Mouse (Mus musculus) lung, postnatal 36 days (tissue): ENCODE measurements at regions not wholly inside any gene's neighbourhood (a gene's known extent, or its start where the extent isn't known, plus 50 kb on each side); places are given as distances from the start of the nearest gene placed in this dataset.
"Not testable (repeated sequence)": the region's sequence is repeated elsewhere in the genome, so short reads cannot be mapped to it uniquely, and the experiment has no call there.

ENCODE experiments used
- DNase-seq: peaks from one replicate; pipeline ENCODE4 v3.0.0; 2022; ENCODE audit warnings: mixed read lengths

DNA sequence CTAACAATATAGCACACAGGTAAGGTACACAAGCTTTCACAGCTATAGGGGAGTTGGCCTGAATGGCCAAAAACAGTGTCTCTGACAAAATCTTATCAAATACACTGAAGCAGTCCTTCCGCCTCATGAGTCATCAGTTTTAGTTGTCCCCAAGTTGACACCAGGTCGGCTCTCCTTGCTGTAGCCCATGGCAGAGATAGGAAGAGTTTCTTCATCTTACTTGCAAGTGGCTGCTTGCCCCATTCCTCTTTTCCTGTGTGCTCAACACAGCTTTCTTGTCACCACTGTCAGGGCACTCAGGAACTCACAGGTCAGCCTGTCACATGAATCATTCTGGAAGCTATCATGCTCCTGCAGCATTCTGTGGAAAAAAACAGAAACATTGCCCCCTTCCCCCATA, 77.1 kb downstream of the Olfr721-ps1 start:
- not testable (repeated sequence) for DNase-seq

DNA sequence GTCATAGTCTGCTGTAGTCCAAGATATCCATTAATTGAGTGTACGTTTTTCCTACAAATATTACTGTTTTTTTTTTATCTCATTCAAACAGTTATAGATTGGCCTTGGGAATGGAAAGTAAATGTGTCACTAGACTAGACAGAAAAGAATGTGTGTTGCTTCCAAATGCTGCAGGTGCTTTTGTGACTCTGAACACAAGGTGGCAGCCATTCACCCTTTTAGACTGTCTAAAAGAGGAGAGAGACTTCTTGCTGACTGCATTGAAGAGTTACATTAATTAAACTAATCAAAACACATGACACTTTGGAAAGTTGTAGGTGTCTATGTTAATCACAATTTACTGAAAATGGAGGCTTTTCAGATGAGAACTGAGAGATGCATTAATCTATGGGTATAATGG, 80.7 kb downstream of the Olfr721-ps1 start:
- peak; percentile 20 for DNase-seq

DNA sequence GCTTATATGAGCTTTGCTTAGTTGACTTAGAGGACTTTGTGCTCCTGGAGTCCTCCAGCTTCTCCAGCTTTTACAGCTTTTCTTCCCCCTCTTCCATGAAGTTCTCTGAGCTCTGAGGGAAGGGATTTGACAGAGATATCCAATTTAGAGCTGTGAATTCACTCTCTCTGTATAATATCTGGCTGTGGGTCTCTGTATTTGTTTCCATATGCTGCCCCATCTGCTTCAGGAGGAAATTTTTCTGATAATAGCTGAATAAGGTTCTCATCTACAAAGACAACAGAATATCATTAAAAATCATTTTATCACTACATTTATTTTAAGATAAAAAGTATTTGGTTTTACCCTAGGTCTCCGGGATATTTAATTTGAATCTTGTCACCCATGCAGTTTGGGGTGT, 85.3 kb downstream of the Olfr721-ps1 start:
- no peak for DNase-seq

- no peak for DNase-seq
These were observed 89.4 kb downstream of the Olfr721-ps1 start for GRCm38 (mm10) chr14:14490501-14490900.

- no peak for DNase-seq
These were observed 90.9 kb downstream of the Olfr721-ps1 start for GRCm38 (mm10) chr14:14492041-14492440.

DNA sequence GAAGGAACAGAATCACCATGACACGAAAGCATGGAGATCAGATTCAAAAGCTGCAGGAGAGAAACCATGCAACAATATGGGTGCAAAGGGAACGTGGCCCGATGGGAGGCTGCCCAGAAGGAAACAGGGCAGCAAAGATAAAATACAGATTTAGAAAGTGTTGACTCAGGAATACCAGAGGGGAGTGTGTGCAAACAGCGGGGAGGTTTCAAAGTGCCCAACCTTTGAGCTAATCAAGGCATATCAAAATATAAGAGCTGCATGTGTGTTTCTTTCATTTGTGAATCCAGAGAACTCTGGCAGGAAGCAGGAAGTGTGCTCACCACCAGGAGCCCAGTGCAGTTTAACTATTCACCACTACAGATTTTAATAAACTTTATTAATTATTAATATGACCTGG, 110.8 kb downstream of the Olfr721-ps1 start:
- no peak for DNase-seq

- DNase-seq: no peak
These were observed 112.0 kb downstream of the Olfr721-ps1 start for GRCm38 (mm10) chr14:14513056-14513455.

DNA sequence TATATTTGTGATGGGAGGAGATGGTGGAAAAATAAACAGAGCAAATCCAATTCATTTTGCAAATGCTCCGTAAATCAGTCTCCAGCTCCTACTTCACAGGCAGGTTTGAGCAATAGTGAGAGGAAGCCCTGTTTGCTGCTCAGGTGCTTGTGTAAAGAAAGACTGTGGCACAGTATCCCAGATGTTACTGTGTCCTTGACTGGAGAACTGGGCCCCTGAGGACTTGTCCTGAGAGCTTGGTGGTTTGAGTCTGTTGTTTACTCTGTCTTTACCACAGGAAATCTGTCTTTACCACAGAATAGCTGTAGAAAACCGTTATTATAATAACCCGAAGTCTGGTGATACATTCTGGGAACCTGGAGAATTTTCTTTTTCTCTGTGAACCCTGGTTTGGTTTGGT, 112.4 kb downstream of the Olfr721-ps1 start:
- no peak for DNase-seq

DNA sequence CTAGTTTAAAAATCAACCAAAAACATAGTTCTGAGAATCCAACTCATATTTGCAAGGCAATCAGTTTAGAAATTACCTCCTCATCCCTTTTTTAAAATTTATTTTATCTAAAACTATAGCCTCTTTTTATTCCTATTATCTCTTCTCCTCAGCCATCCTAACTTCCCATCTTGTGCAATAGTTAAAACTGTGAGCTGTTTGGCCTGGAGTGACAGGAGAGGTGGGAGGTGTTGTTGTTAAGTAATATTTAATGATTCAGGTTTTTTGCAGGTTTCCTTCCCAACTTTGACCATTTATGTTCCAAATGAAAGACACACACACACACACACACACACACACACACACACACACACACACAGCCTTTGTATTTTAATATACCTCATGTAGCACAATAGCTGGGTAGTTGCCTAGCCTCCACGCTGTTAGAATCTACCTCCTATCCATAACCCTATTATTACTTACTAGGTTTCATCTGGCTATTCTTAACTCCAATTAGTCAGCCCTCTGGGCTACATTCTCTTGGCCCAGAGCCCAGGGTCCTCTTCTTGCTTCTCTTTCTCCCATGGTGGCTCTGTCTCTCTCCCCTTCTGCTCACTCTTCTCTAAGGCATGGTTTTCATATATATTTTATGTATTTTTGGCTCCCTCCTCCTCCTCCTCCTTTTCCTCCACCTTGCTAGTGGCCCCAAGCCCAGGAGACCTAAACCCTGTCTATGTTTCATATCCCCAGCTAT, 113.5 kb downstream of the Olfr721-ps1 start:
- DNase-seq: no peak

GRCm38 (mm10) chr14:14515363-14515762, 114.3 kb downstream of the Olfr721-ps1 start:
- DNase-seq: no peak

DNA sequence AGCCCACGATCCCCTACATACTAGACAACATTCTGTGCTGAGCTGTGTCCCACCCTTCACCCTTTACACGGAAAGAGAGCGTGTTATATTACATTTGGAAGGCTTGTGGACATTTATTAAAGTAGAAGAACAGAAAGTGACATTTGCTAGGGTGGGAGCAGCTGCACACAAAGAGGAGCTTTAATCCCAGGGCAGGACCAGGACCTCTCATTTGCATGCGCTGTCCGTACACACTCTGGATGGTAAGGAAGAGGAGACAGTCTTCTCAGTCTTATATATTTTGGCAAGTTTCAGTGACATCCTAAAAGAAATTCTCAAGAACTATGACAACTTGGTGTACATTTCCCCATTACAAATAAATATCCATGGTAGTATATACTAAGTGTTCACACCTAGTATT, 114.8 kb downstream of the Olfr721-ps1 start:
- no peak for DNase-seq

DNA sequence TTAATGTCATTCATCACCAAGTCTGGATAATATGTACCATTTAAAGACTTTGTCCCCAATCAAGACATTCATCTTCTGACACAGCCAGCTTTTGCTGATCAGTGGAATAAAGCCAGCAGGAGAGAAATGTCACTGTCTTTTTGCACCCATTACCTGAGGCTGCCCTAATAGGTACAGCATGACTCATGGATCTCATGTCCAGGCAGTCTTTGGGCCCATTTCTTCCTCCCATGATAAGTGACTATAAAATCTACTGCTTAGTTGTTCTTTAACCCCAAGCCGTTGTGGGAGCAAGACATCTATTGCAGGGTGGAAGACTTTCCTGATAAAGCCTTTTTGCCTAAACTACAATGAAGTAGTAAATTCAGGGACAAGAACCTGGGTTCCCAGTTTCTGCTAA, 116.9 kb downstream of the Olfr721-ps1 start:
- no peak for DNase-seq

DNA sequence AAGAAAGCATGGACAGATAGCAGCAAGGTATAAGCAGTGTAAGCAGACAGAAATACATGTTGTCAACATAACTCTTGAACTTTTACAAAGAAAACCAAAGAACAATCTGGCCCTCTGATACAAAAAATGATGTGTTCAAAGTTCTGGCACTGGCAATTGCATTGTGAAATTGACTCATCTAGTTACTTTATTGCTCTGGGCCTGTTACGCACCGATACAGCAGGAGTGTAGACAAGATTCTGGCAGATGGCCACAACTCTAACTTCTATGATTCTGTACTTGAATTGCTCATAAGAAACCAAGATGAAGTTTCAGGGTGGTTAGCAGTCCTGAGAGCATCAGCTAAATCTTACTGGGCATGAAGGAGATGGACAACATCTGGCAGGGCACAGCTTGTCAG, 117.7 kb downstream of the Olfr721-ps1 start:
- no peak for DNase-seq

- peak; percentile 1 for DNase-seq
These were observed 119.1 kb downstream of the Olfr721-ps1 start for GRCm38 (mm10) chr14:14520195-14520594.

DNA sequence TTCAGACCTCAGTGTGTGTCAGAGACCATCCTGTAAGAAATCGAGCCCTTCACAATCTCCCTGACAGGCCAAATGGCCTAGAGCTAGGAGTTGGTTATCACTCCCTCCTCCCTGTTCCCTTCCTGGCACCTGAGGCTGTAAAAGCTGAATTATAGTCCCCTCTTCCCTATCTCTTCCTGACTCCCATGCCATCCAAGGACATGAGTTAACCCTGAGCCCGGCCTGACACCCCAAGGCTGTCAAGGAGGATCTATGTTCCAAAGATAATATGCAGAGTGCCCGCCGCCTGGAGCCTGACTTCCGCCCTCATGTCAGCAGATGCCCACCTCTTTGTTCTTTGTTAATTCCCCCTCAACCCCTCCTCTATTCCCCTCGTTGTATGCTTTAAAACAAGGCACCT, 120.2 kb downstream of the Olfr721-ps1 start:
- DNase-seq: not testable (repeated sequence)

DNA sequence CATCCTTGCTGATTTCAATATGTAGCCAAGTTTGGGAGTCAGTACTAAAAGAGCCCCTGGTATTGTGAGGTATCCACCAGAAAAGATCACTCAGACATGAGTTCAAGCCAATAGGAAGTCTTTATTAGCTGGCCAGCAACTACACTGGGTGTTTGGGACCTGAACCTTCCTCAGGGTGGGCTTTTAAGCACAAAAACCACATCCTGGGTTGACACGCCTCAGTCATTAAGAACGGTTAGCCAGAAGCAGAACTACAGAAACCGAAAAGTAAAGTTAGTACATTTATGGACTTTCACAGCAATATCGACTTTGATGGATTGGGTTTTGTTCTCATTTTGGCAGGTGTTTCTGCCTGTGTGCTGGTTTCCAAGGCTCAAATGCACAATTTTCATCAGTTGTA, 124.1 kb downstream of the Olfr721-ps1 start:
- peak; percentile 7 for DNase-seq

GRCm38 (mm10) chr14:14528437-14528836, 127.3 kb downstream of the Olfr721-ps1 start:
- DNase-seq: no peak

- DNase-seq: peak; percentile 5
These were observed 140.1 kb downstream of the Olfr721-ps1 start for GRCm38 (mm10) chr14:14541206-14541605.

DNA sequence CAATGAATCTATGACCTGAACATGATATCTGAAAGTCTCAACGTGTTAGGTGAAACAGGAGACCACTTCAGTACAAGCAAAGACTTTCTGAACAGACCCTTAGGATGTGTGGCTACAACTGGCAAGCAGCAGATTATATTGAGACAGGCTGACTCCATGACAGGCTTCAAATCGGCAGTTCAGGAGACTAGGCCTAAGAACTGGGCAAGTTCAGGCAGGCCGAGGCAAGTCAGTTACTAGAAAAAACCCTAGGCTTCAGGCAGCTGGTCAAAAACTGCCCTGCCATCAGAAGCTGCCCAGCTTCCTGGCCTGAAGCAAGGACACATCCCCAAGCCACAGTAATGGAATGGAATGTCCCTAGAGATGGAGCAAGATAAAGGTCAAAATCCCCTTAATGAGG, 140.6 kb downstream of the Olfr721-ps1 start:
- DNase-seq: no peak

GRCm38 (mm10) chr14:14544236-14544635, 143.1 kb downstream of the Olfr721-ps1 start:
- DNase-seq: no peak

DNA sequence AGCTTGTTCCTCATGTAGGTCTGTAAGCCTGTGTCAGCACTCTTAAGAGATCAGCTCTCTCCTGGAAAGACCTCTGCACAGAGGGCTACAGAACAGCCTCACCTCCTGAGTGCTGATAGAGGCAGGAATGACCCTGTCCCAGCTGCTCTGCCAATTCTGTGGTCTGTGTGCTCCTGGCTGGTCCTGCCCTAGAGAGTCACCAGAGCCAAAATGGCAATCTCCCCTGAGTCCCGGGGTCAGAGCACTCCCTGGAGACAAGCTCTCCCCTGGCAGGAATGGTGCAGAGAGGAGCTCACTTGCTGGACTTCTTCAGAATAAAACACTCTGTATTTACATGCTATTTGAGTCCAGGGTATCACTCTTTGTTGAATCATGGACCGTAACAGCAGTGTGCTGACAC, 149.9 kb upstream of the Slc4a7 start:
- no peak for DNase-seq

DNA sequence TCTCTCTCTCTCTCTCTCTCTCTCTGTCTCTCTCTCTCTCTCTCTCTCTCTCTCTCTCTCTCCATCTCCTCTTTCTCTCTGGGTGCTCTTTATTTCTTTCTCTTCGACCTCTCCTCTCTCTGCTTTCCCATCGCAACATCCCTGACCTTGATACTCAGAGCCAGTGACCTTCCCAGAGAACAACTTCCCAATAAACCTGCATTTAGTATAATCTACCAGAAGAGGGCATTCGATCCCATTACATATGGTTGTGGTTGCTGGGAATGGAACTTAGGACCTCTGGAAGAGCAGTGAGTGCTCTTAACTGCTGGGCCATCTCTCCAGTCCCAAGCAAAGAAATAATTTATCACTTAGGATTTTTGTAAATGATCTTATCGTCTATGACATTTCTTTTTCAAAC, 127.2 kb upstream of the Slc4a7 start:
- DNase-seq: no peak

DNA sequence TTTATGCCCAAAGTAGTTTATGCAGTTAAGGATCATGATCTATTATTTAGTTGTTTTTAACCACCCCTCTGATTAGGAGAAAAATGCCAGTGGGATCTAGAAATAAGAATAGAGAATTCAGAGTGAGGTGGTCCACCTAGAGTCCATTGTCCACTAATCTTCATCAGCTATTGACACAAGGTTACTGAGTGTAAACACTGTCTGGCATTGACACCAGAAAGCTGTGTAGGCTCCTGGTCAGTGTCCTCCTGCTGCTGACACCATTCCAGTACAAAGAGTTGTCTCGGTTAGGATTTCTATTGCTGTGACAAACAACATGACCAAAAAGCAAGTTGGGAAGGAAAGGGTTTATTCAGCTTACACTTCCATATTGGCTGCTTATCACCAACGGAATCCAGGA, 110.1 kb upstream of the Slc4a7 start:
- DNase-seq: no peak

GRCm38 (mm10) chr14:14594753-14595152, 107.3 kb upstream of the Slc4a7 start:
- DNase-seq: peak; percentile 16
